Mouse (Mus musculus) liver, adult 2 months (tissue): ENCODE results near the gene D11Wsu47e.

ENCODE experiments used
- CTCF ChIP-seq: fragments of 200-500 bp; IDR thresholded peaks from 2 replicates; pipeline ENCODE4 v1.5.1; 2011; ENCODE audit warnings: low read depth, low read length, control low read depth
- POLR2A ChIP-seq: fragments of 200-500 bp; IDR thresholded peaks from 2 replicates; pipeline ENCODE4 v1.6.1; 2011; ENCODE audit warnings: low read length, control low read depth; ENCODE audit not compliant: insufficient read depth; ENCODE audit errors: extremely low read depth

- TF ChIP-seq CTCF = no peak
- no peak for TF ChIP-seq POLR2A
Observed at GRCm38 (mm10) chr11:113690506-113690905, 6.3 kb downstream of the D11Wsu47e start.
